Mouse (Mus musculus): ENCODE data around the gene Wdr82.

DNA sequence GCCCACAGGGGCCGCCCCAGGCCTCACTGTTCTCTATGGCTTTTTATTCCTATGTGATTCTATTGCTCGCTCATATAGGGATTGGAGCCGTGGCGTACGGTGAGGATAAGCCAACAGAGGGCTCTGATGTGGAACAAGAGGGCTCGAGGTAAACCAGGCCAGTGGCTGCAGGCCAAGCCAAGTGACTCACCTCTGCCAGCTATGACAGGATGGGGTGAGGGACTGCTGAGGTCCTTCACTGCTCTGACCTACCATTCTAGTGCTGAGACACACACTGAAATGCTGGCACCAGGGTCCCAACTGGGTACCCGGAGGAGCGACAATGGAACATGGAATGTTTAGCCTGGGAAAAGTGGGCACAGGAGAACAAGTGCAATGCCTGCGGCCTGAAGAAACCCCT is 16.6 kb upstream of the Wdr82 start:
- TF ChIP-seq CTCF (IDR thresholded peaks at IDR 0.05; ENCODE audit: borderline replicate concordance, control insufficient read depth, extremely low read depth, insufficient read depth, low read length, poor library complexity) (no peak), POLR2A (IDR thresholded peaks at IDR 0.05; ENCODE audit: control insufficient read depth, extremely low read depth, insufficient read depth, low read length, poor library complexity) (no peak)

Data from thymus, adult 2 months (tissue).